Mouse (Mus musculus) inflammation-experienced regulatory T-cells, adult 6 months (primary cell): ENCODE results near the gene Rcsd1. TPM values are rescaled to one million over a fixed set of nuclear protein-coding genes. Genes with fewer than 3 reads are reported as not detected.

Experiments used
- ATAC-seq: one replicate; pipeline ENCODE4 v1.8.0; 2017
- polyA plus RNA-seq, 3 experiments: library from polyadenylated mRNA; unstranded; fragments of 100-300 nt; shearing (Covaris generic); gene quantifications; one replicate each; pipeline ENCODE4 v1.2.1; 2017

The Rcsd1 gene
- polyA plus RNA-seq, 3 experiments from 2014 or later: 84.1 to 109 (median 101) TPM

DNA sequence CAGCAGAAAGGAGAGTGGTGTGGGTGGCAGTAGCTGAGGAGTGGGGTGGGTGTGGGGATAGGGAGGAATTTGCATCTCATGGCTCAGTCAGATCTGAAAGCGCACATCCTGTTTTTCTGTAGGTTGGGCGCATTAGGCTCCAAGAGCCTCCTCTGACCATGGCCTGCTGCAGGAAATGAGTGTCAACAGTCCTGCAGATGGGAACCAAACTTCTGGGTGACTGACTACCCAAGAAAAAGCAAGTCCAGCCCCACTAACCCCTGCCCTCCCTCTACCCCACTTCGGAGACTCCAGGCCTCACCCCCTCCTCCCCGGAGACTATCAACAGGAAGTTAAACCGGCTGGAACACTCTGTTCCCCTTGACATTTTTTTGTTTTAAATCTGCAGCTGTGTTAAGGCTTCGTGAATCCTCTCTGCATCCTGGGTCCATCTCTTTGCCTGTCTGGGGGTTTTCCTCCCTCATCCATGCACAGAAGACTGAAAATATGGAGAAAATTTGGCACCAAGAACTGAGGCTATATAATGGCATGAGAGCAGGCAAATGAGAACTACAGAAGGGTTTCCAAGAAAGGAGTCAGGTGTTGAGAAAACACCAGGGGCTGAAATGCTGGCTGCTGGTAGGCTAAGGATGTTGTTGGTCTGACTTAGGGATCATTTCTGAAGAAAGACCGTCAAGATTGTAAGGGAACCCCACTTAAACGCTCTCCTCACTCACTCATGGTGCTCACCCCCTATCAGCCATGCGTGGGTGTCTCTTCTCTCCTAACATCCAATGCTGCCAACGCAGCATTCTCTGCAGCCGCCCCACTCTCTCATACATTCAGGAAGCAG is 8.4 kb upstream of the Rcsd1 start:
- ATAC-seq: peak; percentile 66

DNA sequence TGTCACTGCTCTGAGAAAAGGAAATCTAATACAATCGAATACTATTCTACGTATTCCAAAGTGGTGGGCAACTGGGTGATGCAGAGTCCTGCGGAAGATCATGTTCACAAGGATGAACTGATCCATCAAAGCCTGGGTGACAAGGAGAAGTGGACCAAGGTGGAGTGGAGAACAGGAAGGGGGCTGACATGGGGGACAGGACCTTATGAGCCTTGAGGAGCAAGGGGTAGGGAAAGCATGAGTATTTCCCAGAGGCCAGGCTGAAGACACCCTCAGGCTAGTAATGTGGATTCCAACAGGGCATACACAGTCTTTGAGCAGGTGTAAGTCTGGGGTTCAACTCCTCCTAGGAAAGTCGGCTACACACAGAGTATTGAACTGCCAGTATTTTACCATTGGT is 6.9 kb upstream of the Rcsd1 start:
- no peak for ATAC-seq

- ATAC-seq: no peak
Measured at GRCm38 (mm10) chr1:165713798-165714197, 4.2 kb upstream of the Rcsd1 start.

DNA sequence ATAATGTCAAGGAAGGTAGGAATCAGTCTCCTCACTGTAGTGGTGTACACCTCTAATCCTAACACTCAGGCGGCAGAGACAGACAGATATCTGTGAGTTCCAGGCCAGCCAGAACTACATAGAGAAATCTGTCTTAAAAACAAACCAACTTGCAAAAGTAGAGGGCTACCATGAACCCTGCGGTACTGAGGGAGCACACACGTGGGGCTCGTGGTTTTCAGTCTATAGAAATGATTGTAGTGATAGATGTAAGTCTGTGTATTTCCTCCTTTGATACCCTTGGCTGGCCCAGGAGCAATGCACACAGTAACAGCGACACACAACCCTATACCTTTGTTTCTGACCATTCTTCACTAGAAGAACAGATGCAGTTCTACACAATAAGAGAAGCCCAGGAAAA is 2.4 kb upstream of the Rcsd1 start:
- ATAC-seq: no peak

GRCm38 (mm10) chr1:165708686-165709380 is 724 bp downstream of the Rcsd1 start:
- no peak for ATAC-seq

- ATAC-seq: no peak
Measured at GRCm38 (mm10) chr1:165707640-165708322, 1.8 kb downstream of the Rcsd1 start.

DNA sequence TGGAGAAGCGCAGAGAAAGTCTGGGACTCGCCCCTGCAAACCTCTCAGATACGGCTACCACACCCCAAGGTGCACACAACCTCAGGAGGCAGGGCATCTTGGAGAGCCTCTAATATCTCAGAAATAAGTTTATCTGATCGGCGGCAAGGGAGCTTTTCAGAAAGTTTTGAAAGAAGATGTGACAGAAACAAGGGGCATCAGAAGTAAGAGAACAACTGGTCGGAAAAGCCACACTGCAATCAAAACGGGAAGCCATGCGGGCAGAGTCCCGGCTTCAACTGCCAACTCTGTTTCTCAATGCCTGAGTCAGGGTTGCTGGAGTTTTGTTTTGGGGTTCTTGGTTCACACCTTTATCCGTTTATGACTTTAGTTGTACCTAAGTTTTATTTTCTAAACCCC is 2.3 kb downstream of the Rcsd1 start:
- ATAC-seq: no peak

- ATAC-seq: no peak
Measured at GRCm38 (mm10) chr1:165706492-165706891, 3.1 kb downstream of the Rcsd1 start.

GRCm38 (mm10) chr1:165705868-165706348 is 3.6 kb downstream of the Rcsd1 start:
- ATAC-seq: peak; percentile 9

GRCm38 (mm10) chr1:165705368-165705767 is 4.2 kb downstream of the Rcsd1 start:
- no peak for ATAC-seq

- no peak for ATAC-seq
Measured at GRCm38 (mm10) chr1:165704841-165705240, 4.7 kb downstream of the Rcsd1 start.

- no peak for ATAC-seq
Measured at GRCm38 (mm10) chr1:165702221-165703031, 7.1 kb downstream of the Rcsd1 start.

DNA sequence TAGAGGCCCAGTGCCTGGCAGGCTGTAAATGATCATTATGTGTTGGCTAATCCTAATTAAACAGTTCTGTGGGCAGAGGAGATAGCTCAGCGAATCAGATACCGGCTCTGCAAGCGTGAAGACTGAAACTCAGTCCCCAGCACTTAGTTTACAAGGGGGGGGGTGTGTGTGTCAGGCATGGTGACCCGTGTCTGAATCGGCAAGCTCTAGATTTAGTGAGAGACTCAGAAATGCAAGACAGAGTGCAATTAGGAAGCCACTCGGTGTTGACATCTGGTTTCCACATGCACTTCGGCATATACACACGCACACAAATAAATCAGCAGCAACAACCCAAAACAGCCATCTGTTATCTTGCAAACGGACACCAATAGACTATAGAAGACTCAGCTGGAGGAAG is 8.0 kb downstream of the Rcsd1 start:
- ATAC-seq: no peak

- peak; percentile 81 for ATAC-seq
Measured at GRCm38 (mm10) chr1:165700933-165701518, 8.5 kb downstream of the Rcsd1 start.

DNA sequence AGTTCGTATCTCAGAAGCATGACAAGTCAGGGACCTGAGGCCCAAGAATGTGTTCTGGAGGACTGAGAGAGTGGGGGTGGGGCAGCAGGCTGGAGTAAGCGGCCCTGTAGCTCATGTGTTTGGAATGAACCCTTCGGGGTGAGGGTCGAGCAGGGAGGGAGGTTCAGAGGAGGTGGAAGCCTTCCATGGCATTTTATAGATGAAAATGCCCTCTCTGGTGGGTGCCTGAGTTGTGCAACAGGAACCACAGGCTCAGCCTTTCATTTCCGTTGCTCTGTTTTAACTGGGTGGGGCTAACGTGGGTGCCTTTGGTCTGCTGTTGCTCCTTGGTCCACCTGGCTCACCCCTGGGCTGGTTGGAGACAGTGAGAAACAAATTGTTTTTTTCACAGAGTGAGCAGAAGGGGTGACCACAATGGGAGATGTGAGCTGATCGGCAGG is 9.2 kb downstream of the Rcsd1 start:
- ATAC-seq: peak; percentile 65

- ATAC-seq: no peak
Measured at GRCm38 (mm10) chr1:165697701-165698100, 11.9 kb downstream of the Rcsd1 start.

DNA sequence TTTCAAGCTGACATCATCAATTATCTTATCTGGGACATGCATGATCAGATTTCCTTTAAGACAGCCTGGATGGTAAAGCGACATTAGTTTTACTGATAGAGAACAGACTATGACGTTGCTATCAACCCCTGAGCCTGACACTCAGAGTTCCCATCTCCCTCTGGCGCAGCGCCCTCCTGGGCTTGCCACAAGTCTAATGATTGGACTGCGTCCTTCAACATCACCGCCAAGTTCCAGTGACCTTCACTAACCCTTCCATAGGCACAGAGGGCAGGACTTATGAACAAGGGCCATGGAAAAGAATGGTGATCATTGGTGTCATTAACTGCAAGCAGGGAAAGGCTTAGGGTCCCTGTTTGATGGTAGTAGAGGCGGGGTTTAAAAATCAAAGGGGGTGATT is 12.7 kb downstream of the Rcsd1 start:
- no peak for ATAC-seq

DNA sequence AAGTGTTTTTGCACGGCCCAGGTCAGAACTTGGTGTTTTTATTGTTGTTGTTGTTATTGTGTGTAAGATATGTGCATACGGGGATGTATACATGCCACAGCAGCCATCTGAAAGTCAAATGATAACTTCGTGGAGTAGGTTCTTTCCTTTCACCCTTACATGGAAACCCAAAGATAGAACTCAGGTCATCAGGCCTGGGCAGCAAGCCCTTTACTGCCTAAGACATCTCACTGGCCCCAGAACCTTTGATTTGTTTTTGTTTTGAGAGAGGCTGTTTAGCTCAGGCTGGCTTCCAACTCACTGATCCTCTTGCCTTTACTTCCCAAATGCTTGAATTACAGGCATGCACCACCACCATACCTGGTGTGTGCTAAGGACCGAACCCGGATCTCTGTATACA is 13.5 kb downstream of the Rcsd1 start:
- ATAC-seq: no peak

DNA sequence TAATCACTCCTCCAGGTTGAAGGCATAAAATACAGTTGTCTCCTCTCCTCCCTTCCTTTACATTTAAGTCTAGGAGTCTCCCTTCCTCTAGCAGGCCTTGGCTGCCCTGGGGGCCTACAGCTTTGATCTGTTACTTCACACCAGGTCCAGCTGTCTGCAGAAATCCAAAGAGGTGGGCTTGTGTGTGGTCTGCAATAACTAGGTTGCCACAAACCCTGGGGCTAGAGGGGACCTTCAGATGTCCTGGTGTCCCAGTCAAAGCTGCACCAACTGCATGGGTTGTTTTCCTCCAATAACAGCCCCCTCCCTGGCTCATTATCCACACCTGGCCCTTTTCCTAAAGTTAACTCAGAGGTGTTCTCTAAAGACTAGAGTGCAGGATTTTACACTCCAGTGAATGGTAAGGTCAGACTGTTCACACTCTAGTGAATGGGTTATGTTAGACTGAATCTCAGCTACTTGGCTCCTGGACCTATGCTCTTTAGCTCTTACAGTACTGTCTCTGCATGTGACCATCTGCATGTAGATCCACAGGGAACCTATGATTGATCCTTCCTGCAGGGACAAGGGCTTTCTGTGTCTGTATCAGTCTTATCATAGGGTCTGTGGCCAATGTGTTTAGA is 14.1 kb downstream of the Rcsd1 start:
- ATAC-seq: no peak

- ATAC-seq: no peak
Measured at GRCm38 (mm10) chr1:165693856-165694255, 15.7 kb downstream of the Rcsd1 start.

- peak; percentile 78 for ATAC-seq
Measured at GRCm38 (mm10) chr1:165691516-165691915, 18.0 kb downstream of the Rcsd1 start.
